Mouse (Mus musculus) midbrain, postnatal 0 days (tissue): ENCODE data around the gene Mterf2. TPM values are rescaled to one million over a fixed set of nuclear protein-coding genes. Genes with fewer than 3 reads are reported as not detected.

Experiments
- ATAC-seq: fragments of 200-750 bp; cut with Nextera tagmentation; 2 replicates; pipeline ENCODE4 v1.8.0; 2017; ENCODE audit warnings: moderate number of reproducible peaks, mild to moderate bottlenecking, moderate TSS enrichment, moderate library complexity; ENCODE audit not compliant: low FRiP score
- DNase-seq: peaks from one replicate; pipeline ENCODE4 v3.0.0-alpha.2; 2015; ENCODE audit warnings: low spot score
- H3K27ac ChIP-seq: fragments of 300-500 bp; sonication (generic); 2 replicates; pipeline ENCODE4 v1.5.1; 2014; ENCODE audit warnings: low read depth, mild to moderate bottlenecking, low read length, mixed read lengths
- H3K27me3 ChIP-seq: fragments of 300-500 bp; sonication (generic); 2 replicates; pipeline ENCODE4 v1.6.1; 2014; ENCODE audit warnings: low read length, control low read depth, mixed read lengths; ENCODE audit not compliant: insufficient read depth
- H3K36me3 ChIP-seq: fragments of 300-500 bp; sonication (generic); 2 replicates; pipeline ENCODE4 v1.6.1; 2014; ENCODE audit warnings: low read length, control low read depth, mixed read lengths; ENCODE audit not compliant: insufficient read depth
- H3K4me1 ChIP-seq: fragments of 300-500 bp; sonication (generic); 2 replicates; pipeline ENCODE4 v1.6.1; 2014; ENCODE audit warnings: mild to moderate bottlenecking, control low read depth, antibody characterized with exemption, low read length, mixed read lengths; ENCODE audit not compliant: insufficient read depth
- H3K4me2 ChIP-seq: fragments of 300-500 bp; sonication (generic); 2 replicates; pipeline ENCODE4 v1.6.1; 2014; ENCODE audit warnings: low read depth, mild to moderate bottlenecking, low read length, mixed read lengths; ENCODE audit not compliant: poor library complexity, severe bottlenecking
- H3K4me3 ChIP-seq: fragments of 300-500 bp; sonication (generic); 2 replicates; pipeline ENCODE4 v1.5.1; 2014; ENCODE audit warnings: low read depth, mild to moderate bottlenecking, low read length, moderate library complexity
- H3K9ac ChIP-seq: fragments of 300-500 bp; sonication (generic); replicated peaks from 2 replicates; pipeline ENCODE4 v1.6.1; 2014; ENCODE audit warnings: mild to moderate bottlenecking, low read length, moderate library complexity, mixed read lengths; ENCODE audit not compliant: poor library complexity, severe bottlenecking
- H3K9me3 ChIP-seq: fragments of 300-500 bp; sonication (generic); 2 replicates; pipeline ENCODE4 v1.6.1; 2016; ENCODE audit warnings: low read length, control low read depth
- CTCF ChIP-seq: IDR thresholded peaks from 2 replicates; pipeline ENCODE4 v1.5.1; 2016; ENCODE audit warnings: antibody characterized with exemption, mild to moderate bottlenecking
- WGBS: fragments of 180-500 bp; shearing (Covaris S2); extraction: QIAGEN DNeasy Blood & Tissue Kit; methylation state at CpG from one replicate; pipeline ENCODE4 v1.1.7; 2014; 5-methylcytosine and 5-hydroxymethylcytosine counted together
- polyA plus RNA-seq: library from polyadenylated mRNA; unstranded; fragments of >200 nt; fragmentation: Nextera tagmentation; extraction: Ambion mirVana; gene quantifications from 2 replicates; pipeline ENCODE4 v1.2.1, GENCODE M21; 2015
- total RNA-seq: library from RNA; depleted of rRNA; stranded (reverse); fragments of >200 nt; gene quantifications from 2 replicates; pipeline ENCODE4 v1.2.3, GENCODE M21; 2014

The Mterf2 gene
- total and polyA plus RNA-seq, 2 experiments from 2014 or later, result 19.8 to 32.7 TPM

- no peaks in the 10 kb centered on the region for H3K9me3 ChIP-seq
- no peak for ATAC-seq
- TF ChIP-seq CTCF, result no peak
- H3K4me1 ChIP-seq, result no peaks in the 10 kb centered on the region
- no peak overlapping the region for H3K9ac ChIP-seq
- DNase-seq, result no peak
- no peak overlapping the region for H3K4me3 ChIP-seq
- H3K27me3 ChIP-seq, result no peaks in the 10 kb centered on the region
- H3K27ac ChIP-seq, result 0 out of 2 replicates have a peak overlapping the region, but pooled peaks have one; percentile 59
- WGBS, result 75% methylated on average over 1 of the region's 1 CpGs
- H3K36me3 ChIP-seq, result no peaks in the 10 kb centered on the region
- no peak overlapping the region for H3K4me2 ChIP-seq
Measured at GRCm38 (mm10) chr10:85159989-85160619, 32.3 kb upstream of the Mterf2 start.

GRCm38 (mm10) chr10:85157451-85157850, 29.6 kb upstream of the Mterf2 start:
- no peak for ATAC-seq
- Histone ChIP-seq H3K27me3 (no peaks in the 10 kb centered on the region), H3K9ac (no peak overlapping the region), H3K27ac (no peak overlapping the region), H3K9me3 (no peaks in the 10 kb centered on the region), H3K36me3 (no peaks in the 10 kb centered on the region), H3K4me3 (no peak overlapping the region), H3K4me2 (no peak overlapping the region), H3K4me1 (no peaks in the 10 kb centered on the region)
- WGBS, result 94% methylated on average over 7 of the region's 7 CpGs
- DNase-seq, result no peak
- TF ChIP-seq CTCF, result no peak

- ATAC-seq (no peak), DNase-seq (peak; percentile 74)
- H3K9me3 ChIP-seq, result no peaks in the 10 kb centered on the region
- no peaks in the 10 kb centered on the region for H3K4me1 ChIP-seq
- WGBS, result 5% methylated on average over 2 of the region's 2 CpGs
- H3K9ac ChIP-seq, result no peak overlapping the region
- H3K27ac ChIP-seq, result no peak overlapping the region
- H3K36me3 ChIP-seq, result peaks cover 4% of the 10 kb centered on the region; the same call in 1 of the 2 replicates
- H3K4me3 ChIP-seq, result no peak overlapping the region
- H3K4me2 ChIP-seq, result no peak overlapping the region
- no peaks in the 10 kb centered on the region for H3K27me3 ChIP-seq
- TF ChIP-seq CTCF, result peak; percentile 90
Measured at GRCm38 (mm10) chr10:85154195-85154594, 26.4 kb upstream of the Mterf2 start.

GRCm38 (mm10) chr10:85149226-85149625, 21.4 kb upstream of the Mterf2 start:
- Histone ChIP-seq H3K27ac (no peak overlapping the region), H3K4me3 (no peak overlapping the region), H3K9me3 (no peaks in the 10 kb centered on the region), H3K9ac (no peak overlapping the region), H3K27me3 (no peaks in the 10 kb centered on the region), H3K4me2 (no peak overlapping the region), H3K36me3 (peaks cover 20% of the 10 kb centered on the region), H3K4me1 (no peaks in the 10 kb centered on the region)
- TF ChIP-seq CTCF, result no peak
- no peak for ATAC-seq
- DNase-seq, result no peak
- WGBS, result 87% methylated on average over 5 of the region's 5 CpGs

GRCm38 (mm10) chr10:85146282-85146681, 18.5 kb upstream of the Mterf2 start:
- 90% methylated on average over 14 of the region's 14 CpGs for WGBS
- no peak overlapping the region for H3K4me2 ChIP-seq
- H3K36me3 ChIP-seq, result peaks cover 35% of the 10 kb centered on the region
- H3K27me3 ChIP-seq, result no peaks in the 10 kb centered on the region
- H3K9ac ChIP-seq, result no peak overlapping the region
- no peak for TF ChIP-seq CTCF
- ATAC-seq (no peak), DNase-seq (no peak)
- H3K4me1 ChIP-seq, result no peaks in the 10 kb centered on the region
- no peak overlapping the region for H3K4me3 ChIP-seq
- H3K9me3 ChIP-seq, result no peaks in the 10 kb centered on the region
- H3K27ac ChIP-seq, result no peak overlapping the region

GRCm38 (mm10) chr10:85141465-85141864, 13.6 kb upstream of the Mterf2 start:
- WGBS, result 91% methylated on average over 9 of the region's 9 CpGs
- TF ChIP-seq CTCF, result no peak
- H3K36me3 ChIP-seq, result peaks cover 28% of the 10 kb centered on the region
- H3K9ac ChIP-seq, result no peak overlapping the region
- no peaks in the 10 kb centered on the region for H3K4me1 ChIP-seq
- H3K4me2 ChIP-seq, result no peak overlapping the region
- H3K4me3 ChIP-seq, result no peak overlapping the region
- no peaks in the 10 kb centered on the region for H3K27me3 ChIP-seq
- ATAC-seq (no peak), DNase-seq (no peak)
- H3K9me3 ChIP-seq, result no peaks in the 10 kb centered on the region
- no peak overlapping the region for H3K27ac ChIP-seq
